Mouse (Mus musculus): ENCODE measurements around the gene Dmwd. TPM values are rescaled to one million over a fixed set of nuclear protein-coding genes. Genes with fewer than 3 reads are reported as not detected.

Gene Dmwd
- polyA plus RNA-seq, 1 experiment from 2014 or later = 35.8 TPM

- no peak for ATAC-seq (ENCODE audit: low FRiP score)
- WGBS = 16% methylated on average over 14 of the region's 14 CpGs
- Histone ChIP-seq H3K9ac (replicated peaks) (no peak overlapping the region), H3K9me3 (replicated peaks) (no peaks in the 10 kb centered on the region), H3K36me3 (peaks cover 49% of the 10 kb centered on the region), H3K27ac (replicated peaks) (no peak overlapping the region), H3K4me3 (replicated peaks) (no peak overlapping the region), H3K4me1 (peaks cover 46% of the 10 kb centered on the region), H3K4me2 (peak overlapping the region; percentile 5; the same call in 1 of the 2 replicates), H3K27me3 (replicated peaks) (peaks cover 10% of the 10 kb centered on the region)
These were observed 10.0 kb downstream of the Dmwd start for GRCm38 (mm10) chr7:19086042-19086441.

GRCm38 (mm10) chr7:19086760-19087159 is 10.7 kb downstream of the Dmwd start:
- Histone ChIP-seq H3K27ac (replicated peaks) (no peak overlapping the region), H3K4me2 (no peak overlapping the region), H3K9ac (replicated peaks) (no peak overlapping the region), H3K27me3 (replicated peaks) (peaks cover 18% of the 10 kb centered on the region), H3K36me3 (peaks cover 49% of the 10 kb centered on the region), H3K4me3 (replicated peaks) (no peak overlapping the region), H3K9me3 (replicated peaks) (no peaks in the 10 kb centered on the region), H3K4me1 (peaks cover 44% of the 10 kb centered on the region)
- ATAC-seq (ENCODE audit: low FRiP score) = no peak
- 62% methylated on average over 18 of the region's 18 CpGs for WGBS

- H3K27ac ChIP-seq (replicated peaks) = no peak overlapping the region
- peaks cover 34% of the 10 kb centered on the region for H3K36me3 ChIP-seq
These were observed 12.8 kb downstream of the Dmwd start for GRCm38 (mm10) chr7:19088813-19089212.

GRCm38 (mm10) chr7:19091913-19092312 is 15.9 kb downstream of the Dmwd start:
- Histone ChIP-seq H3K4me3 (replicated peaks) (no peak overlapping the region), H3K9me3 (replicated peaks) (no peaks in the 10 kb centered on the region), H3K4me2 (no peak overlapping the region; the same call in 1 of the 2 replicates), H3K36me3 (peaks cover 32% of the 10 kb centered on the region), H3K27ac (replicated peaks) (0 out of 2 replicates have a peak overlapping the region, but pooled peaks have one; percentile 71), H3K4me1 (peaks cover 53% of the 10 kb centered on the region), H3K9ac (replicated peaks) (peak overlapping the region; percentile 26; the same call in 1 of the 2 replicates), H3K27me3 (replicated peaks) (peaks cover 42% of the 10 kb centered on the region)
- whole genome bisulfite sequencing = 42% methylated on average over 17 of the region's 17 CpGs
- ATAC-seq (ENCODE audit: low FRiP score) = no peak

More at GRCm38 (mm10) chr7:19088813-19089212, 12.8 kb downstream of the Dmwd start:
- Histone ChIP-seq H3K4me2 (no peak overlapping the region), H3K27me3 (replicated peaks) (peaks cover 24% of the 10 kb centered on the region), H3K4me3 (replicated peaks) (no peak overlapping the region), H3K4me1 (peaks cover 44% of the 10 kb centered on the region), H3K9me3 (replicated peaks) (no peaks in the 10 kb centered on the region), H3K9ac (replicated peaks) (no peak overlapping the region)
- no peak for ATAC-seq (ENCODE audit: low FRiP score)
- WGBS = 48% methylated on average over 10 of the region's 10 CpGs

GRCm38 (mm10) chr7:19092381-19093173 is 16.6 kb downstream of the Dmwd start:
- H3K36me3 ChIP-seq = peaks cover 26% of the 10 kb centered on the region
- H3K27me3 ChIP-seq (replicated peaks) = peaks cover 44% of the 10 kb centered on the region
- peak overlapping the region; percentile 54; the same call in 1 of the 2 replicates for H3K4me3 ChIP-seq (replicated peaks)
- H3K9me3 ChIP-seq (replicated peaks) = no peaks in the 10 kb centered on the region
- 5% methylated on average over 38 of the region's 38 CpGs for WGBS
- H3K4me2 ChIP-seq = peak overlapping the region; percentile 98
- peak overlapping the region; percentile 71 for H3K27ac ChIP-seq (replicated peaks)
- ATAC-seq (ENCODE audit: low FRiP score) = peak; percentile 36; the same call in 1 of the 2 replicates
- peak overlapping the region; percentile 26; the same call in 1 of the 2 replicates for H3K9ac ChIP-seq (replicated peaks)
- peaks cover 58% of the 10 kb centered on the region for H3K4me1 ChIP-seq

GRCm38 (mm10) chr7:19093174-19093521 is 17.1 kb downstream of the Dmwd start:
- Histone ChIP-seq H3K9ac (replicated peaks) (no peak overlapping the region; the same call in 1 of the 2 replicates), H3K4me2 (peak overlapping the region; percentile 98), H3K27me3 (replicated peaks) (peaks cover 44% of the 10 kb centered on the region), H3K9me3 (replicated peaks) (no peaks in the 10 kb centered on the region), H3K4me3 (replicated peaks) (peak overlapping the region; percentile 54), H3K27ac (replicated peaks) (peak overlapping the region; percentile 86), H3K4me1 (peaks cover 58% of the 10 kb centered on the region), H3K36me3 (peaks cover 21% of the 10 kb centered on the region)
- WGBS = under 1% methylated on average over 15 of the region's 15 CpGs
- ATAC-seq (ENCODE audit: low FRiP score) = peak; percentile 42

- peaks cover 16% of the 10 kb centered on the region for H3K36me3 ChIP-seq
- H3K9me3 ChIP-seq (replicated peaks) = no peaks in the 10 kb centered on the region
- peaks cover 58% of the 10 kb centered on the region for H3K4me1 ChIP-seq
- peak overlapping the region; percentile 98 for H3K4me2 ChIP-seq
- peak overlapping the region; percentile 42 for H3K9ac ChIP-seq (replicated peaks)
- peak overlapping the region; percentile 86 for H3K27ac ChIP-seq (replicated peaks)
- under 1% methylated on average over 45 of the region's 45 CpGs for WGBS
- H3K4me3 ChIP-seq (replicated peaks) = peak overlapping the region; percentile 54
- peaks cover 44% of the 10 kb centered on the region for H3K27me3 ChIP-seq (replicated peaks)
- peak; percentile 79 for ATAC-seq (ENCODE audit: low FRiP score)
These were observed 17.7 kb downstream of the Dmwd start for GRCm38 (mm10) chr7:19093537-19094385.

GRCm38 (mm10) chr7:19094471-19094825 is 18.4 kb downstream of the Dmwd start, which contains the start of gene Six5:
TSS of gene Six5 (plus strand) at chr7:19094594.
- H3K27me3 ChIP-seq (replicated peaks) = peaks cover 44% of the 10 kb centered on the region
- H3K4me2 ChIP-seq = peak within 1 kb of the TSS; percentile 98
- H3K4me3 ChIP-seq (replicated peaks) = peak within 1 kb of the TSS; percentile 54
- H3K4me1 ChIP-seq = peaks cover 58% of the 10 kb centered on the region
- 2% methylated on average over 25 of the region's 36 CpGs for WGBS
- peak within 1 kb of the TSS; percentile 86 for H3K27ac ChIP-seq (replicated peaks)
- no peaks in the 10 kb centered on the region for H3K9me3 ChIP-seq (replicated peaks)
- H3K36me3 ChIP-seq = peaks cover 12% of the 10 kb centered on the region
- ATAC-seq (ENCODE audit: low FRiP score) = 0 out of 2 replicates have a peak, but pooled peaks have one; percentile 2
- peak within 1 kb of the TSS; percentile 42 for H3K9ac ChIP-seq (replicated peaks)

- under 1% methylated on average over 79 of the region's 87 CpGs for WGBS
- peaks cover 58% of the 10 kb centered on the region for H3K4me1 ChIP-seq
- H3K36me3 ChIP-seq = peaks cover 12% of the 10 kb centered on the region
- 0 out of 2 replicates have a peak, but pooled peaks have one; percentile 3 for ATAC-seq (ENCODE audit: low FRiP score)
- peak overlapping the region; percentile 42 for H3K9ac ChIP-seq (replicated peaks)
- peak overlapping the region; percentile 98 for H3K4me2 ChIP-seq
- no peaks in the 10 kb centered on the region for H3K9me3 ChIP-seq (replicated peaks)
- H3K27ac ChIP-seq (replicated peaks) = peak overlapping the region; percentile 86
- peaks cover 42% of the 10 kb centered on the region for H3K27me3 ChIP-seq (replicated peaks)
- peak overlapping the region; percentile 54 for H3K4me3 ChIP-seq (replicated peaks)
These were observed 19.1 kb downstream of the Dmwd start for GRCm38 (mm10) chr7:19094826-19095750.

- 2% methylated on average over 19 of the region's 19 CpGs for WGBS
- Histone ChIP-seq H3K27ac (replicated peaks) (peak overlapping the region; percentile 18; the same call in 1 of the 2 replicates), H3K9me3 (replicated peaks) (no peaks in the 10 kb centered on the region), H3K9ac (replicated peaks) (peak overlapping the region; percentile 42), H3K4me3 (replicated peaks) (peak overlapping the region; percentile 54), H3K27me3 (replicated peaks) (peaks cover 37% of the 10 kb centered on the region), H3K36me3 (peaks cover 10% of the 10 kb centered on the region; the same call in 1 of the 2 replicates), H3K4me2 (peak overlapping the region; percentile 98), H3K4me1 (peaks cover 58% of the 10 kb centered on the region)
- no peak for ATAC-seq (ENCODE audit: low FRiP score)
These were observed 19.7 kb downstream of the Dmwd start for GRCm38 (mm10) chr7:19095751-19096110.
